Mouse (Mus musculus) forebrain, embryonic 11.5 days (tissue): ENCODE results near the gene Sdk2. TPM values are rescaled to one million over a fixed set of nuclear protein-coding genes. Genes with fewer than 3 reads are reported as not detected.

ENCODE experiments used
- ATAC-seq: fragments of 200-750 bp; cut with Nextera tagmentation; replicated peaks from 2 replicates; pipeline ENCODE4 v1.8.0; 2017; ENCODE audit warnings: moderate TSS enrichment; ENCODE audit not compliant: low FRiP score
- DNase-seq: peaks from one replicate; pipeline ENCODE4 v3.0.0-alpha.2; 2017; ENCODE audit warnings: low spot score
- H3K27ac ChIP-seq: fragments of 300-500 bp; sonication (generic); 2 replicates; pipeline ENCODE4 v1.5.1; 2014; ENCODE audit warnings: low read depth, low read length
- H3K27me3 ChIP-seq: fragments of 300-500 bp; sonication (generic); 2 replicates; pipeline ENCODE4 v1.6.1; 2014; ENCODE audit warnings: mild to moderate bottlenecking, low read length, mixed read lengths; ENCODE audit not compliant: control insufficient read depth, insufficient read depth
- H3K36me3 ChIP-seq: fragments of 300-500 bp; sonication (generic); 2 replicates; pipeline ENCODE4 v1.6.1; 2014; ENCODE audit warnings: mild to moderate bottlenecking, low read length, moderate library complexity, mixed read lengths; ENCODE audit not compliant: control insufficient read depth, insufficient read depth
- H3K4me1 ChIP-seq: fragments of 300-500 bp; sonication (generic); replicated peaks from 2 replicates; pipeline ENCODE4 v1.6.1; 2014; ENCODE audit warnings: low read length, mixed read lengths; ENCODE audit not compliant: control insufficient read depth, insufficient read depth
- H3K4me2 ChIP-seq: fragments of 300-500 bp; sonication (generic); 2 replicates; pipeline ENCODE4 v1.6.1; 2014; ENCODE audit warnings: low read depth, mild to moderate bottlenecking, low read length, moderate library complexity, mixed read lengths; ENCODE audit not compliant: severe bottlenecking
- H3K4me3 ChIP-seq: fragments of 300-500 bp; sonication (generic); 2 replicates; pipeline ENCODE4 v1.5.1; 2014; ENCODE audit warnings: low read depth, low read length
- H3K9ac ChIP-seq: fragments of 300-500 bp; sonication (generic); 2 replicates; pipeline ENCODE4 v1.6.1; 2014; ENCODE audit warnings: low read length
- H3K9me3 ChIP-seq: fragments of 300-500 bp; sonication (generic); 2 replicates; pipeline ENCODE4 v1.6.1; 2016; ENCODE audit warnings: low read length, mixed read lengths; ENCODE audit not compliant: control insufficient read depth
- WGBS: fragments of 180-500 bp; shearing (Covaris S2); extraction: QIAGEN DNeasy Blood & Tissue Kit; methylation state at CpG from one replicate; pipeline ENCODE4 v1.1.7; 2014; 5-methylcytosine and 5-hydroxymethylcytosine counted together
- polyA plus RNA-seq: library from polyadenylated mRNA; unstranded; fragments of >200 nt; fragmentation: Nextera tagmentation; extraction: Ambion mirVana; gene quantifications from 2 replicates; pipeline ENCODE4 v1.2.1, GENCODE M21; 2014

Gene Sdk2
- polyA plus RNA-seq, 1 experiment from 2014 or later, result 1.5 TPM

GRCm38 (mm10) chr11:114019087-114019486, 47.8 kb downstream of the Sdk2 start:
- no peak overlapping the region for H3K9ac ChIP-seq
- peaks cover 17% of the 10 kb centered on the region for H3K4me1 ChIP-seq
- H3K4me3 ChIP-seq, result no peak overlapping the region
- 47% methylated on average over 11 of the region's 11 CpGs for WGBS
- H3K27me3 ChIP-seq, result no peaks in the 10 kb centered on the region; the same call in 1 of the 2 replicates
- H3K9me3 ChIP-seq, result no peaks in the 10 kb centered on the region
- no peak for ATAC-seq
- H3K27ac ChIP-seq, result no peak overlapping the region
- H3K4me2 ChIP-seq, result no peak overlapping the region
- no peaks in the 10 kb centered on the region for H3K36me3 ChIP-seq
- no peak for DNase-seq

DNA sequence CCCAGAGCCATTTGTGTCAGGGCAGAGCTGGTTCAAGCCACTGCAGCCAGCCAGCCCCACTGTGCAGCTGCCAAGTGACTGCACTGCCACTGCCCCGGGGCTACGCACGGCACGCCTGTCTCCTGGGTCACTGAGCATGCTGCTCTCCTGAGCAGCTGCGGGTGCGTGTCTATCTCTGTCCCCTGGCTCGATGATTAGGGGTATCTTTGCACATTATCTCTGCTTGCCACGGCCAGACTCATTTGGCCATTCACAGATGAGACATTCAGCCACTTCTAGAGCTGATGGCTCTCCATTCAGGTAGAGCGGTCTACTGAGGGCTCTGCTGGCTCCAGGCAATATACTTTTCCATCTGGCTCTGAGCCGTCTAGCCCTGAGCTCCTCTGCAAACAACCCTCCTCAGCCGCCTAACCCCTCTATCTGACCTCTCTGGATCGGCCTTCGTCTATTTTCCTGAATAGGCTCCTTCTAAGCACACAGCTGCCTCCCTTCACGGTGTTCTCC, 49.9 kb downstream of the Sdk2 start:
- ATAC-seq, result no peak
- H3K9ac ChIP-seq, result no peak overlapping the region
- no peaks in the 10 kb centered on the region; the same call in 1 of the 2 replicates for H3K27me3 ChIP-seq

DNA sequence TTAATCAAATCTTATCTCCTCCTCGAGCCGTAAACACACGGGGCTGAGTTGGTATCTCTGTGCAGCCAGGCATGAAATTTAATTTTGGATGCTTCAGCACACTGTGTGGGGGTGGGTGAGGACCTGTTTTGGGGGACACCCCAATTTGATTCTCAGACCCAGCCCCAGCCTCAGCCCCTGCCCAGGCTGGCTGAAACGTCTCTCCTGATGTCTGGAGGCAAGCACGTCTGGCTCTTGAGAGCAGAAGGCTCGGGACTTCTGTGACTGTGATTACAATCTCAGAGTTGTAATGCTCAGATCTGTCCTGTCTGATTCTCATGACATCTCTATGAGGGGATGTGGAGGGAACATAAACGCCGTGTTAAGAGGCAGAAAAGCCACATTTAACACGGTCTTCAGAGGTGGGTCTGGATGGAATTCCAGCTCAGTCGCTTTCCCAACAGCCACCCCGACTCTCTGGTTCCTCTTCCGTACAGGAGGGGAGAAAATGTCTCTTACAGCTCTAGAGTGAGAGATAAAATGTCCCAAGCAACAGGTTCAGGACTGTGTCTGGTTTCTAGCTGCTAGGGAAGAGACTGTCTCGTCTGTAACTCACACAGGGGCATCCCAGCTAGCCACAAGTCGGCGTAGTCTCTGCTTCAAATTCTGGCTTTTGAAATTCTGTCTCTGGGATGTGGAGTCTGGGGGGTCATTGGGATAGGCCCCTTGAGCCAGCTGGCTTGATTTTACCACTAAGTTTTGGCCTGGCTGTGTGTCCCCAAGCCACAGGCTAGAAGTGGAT, 50.5 kb downstream of the Sdk2 start:
- Histone ChIP-seq H3K9ac (no peak overlapping the region), H3K4me2 (0 out of 2 replicates have a peak overlapping the region, but pooled peaks have one; percentile 1)
- DNase-seq, result peak; percentile 59

More for the DNA sequence above, 49.9 kb downstream of the Sdk2 start:
- Histone ChIP-seq H3K36me3 (no peaks in the 10 kb centered on the region), H3K27ac (no peak overlapping the region), H3K9me3 (no peaks in the 10 kb centered on the region), H3K4me2 (no peak overlapping the region), H3K4me1 (peaks cover 17% of the 10 kb centered on the region), H3K4me3 (no peak overlapping the region)
- 19% methylated on average over 14 of the region's 14 CpGs for WGBS
- DNase-seq, result peak; percentile 62

DNA sequence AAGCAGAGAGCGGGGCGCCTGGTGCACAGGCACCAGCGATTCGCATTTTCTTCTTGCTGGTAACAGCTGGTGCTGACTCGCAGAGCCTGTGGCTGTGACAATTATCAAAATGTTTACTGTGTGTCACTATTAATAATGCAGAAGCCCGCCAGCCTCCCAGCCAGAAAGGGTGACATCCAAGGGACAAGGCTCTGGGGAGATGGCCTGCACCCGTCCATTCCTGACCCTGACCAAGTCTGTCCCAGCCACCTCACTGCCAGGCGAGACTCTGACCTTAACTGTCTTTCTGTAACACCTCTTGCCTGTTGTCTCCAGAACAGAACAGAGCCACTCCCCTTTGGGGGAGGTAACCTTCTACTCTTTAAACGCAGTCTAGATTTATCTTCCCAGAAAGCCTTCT, 55.3 kb downstream of the Sdk2 start:
- no peak overlapping the region for H3K9ac ChIP-seq
- ATAC-seq (no peak), DNase-seq (no peak)
- H3K27ac ChIP-seq, result no peak overlapping the region
- H3K4me1 ChIP-seq, result peaks cover 10% of the 10 kb centered on the region; the same call in 1 of the 2 replicates
- no peak overlapping the region for H3K4me2 ChIP-seq
- 77% methylated on average over 9 of the region's 9 CpGs for WGBS
- no peak overlapping the region for H3K4me3 ChIP-seq
- H3K9me3 ChIP-seq, result no peaks in the 10 kb centered on the region
- H3K27me3 ChIP-seq, result no peaks in the 10 kb centered on the region
- no peaks in the 10 kb centered on the region for H3K36me3 ChIP-seq

More for the DNA sequence above, 50.5 kb downstream of the Sdk2 start:
- peaks cover 17% of the 10 kb centered on the region for H3K4me1 ChIP-seq
- no peaks in the 10 kb centered on the region for H3K36me3 ChIP-seq
- H3K27me3 ChIP-seq, result no peaks in the 10 kb centered on the region; the same call in 1 of the 2 replicates
- H3K9me3 ChIP-seq, result no peaks in the 10 kb centered on the region
- H3K27ac ChIP-seq, result no peak overlapping the region
- ATAC-seq, result no peak
- no peak overlapping the region for H3K4me3 ChIP-seq
- 33% methylated on average over 15 of the region's 15 CpGs for WGBS

DNA sequence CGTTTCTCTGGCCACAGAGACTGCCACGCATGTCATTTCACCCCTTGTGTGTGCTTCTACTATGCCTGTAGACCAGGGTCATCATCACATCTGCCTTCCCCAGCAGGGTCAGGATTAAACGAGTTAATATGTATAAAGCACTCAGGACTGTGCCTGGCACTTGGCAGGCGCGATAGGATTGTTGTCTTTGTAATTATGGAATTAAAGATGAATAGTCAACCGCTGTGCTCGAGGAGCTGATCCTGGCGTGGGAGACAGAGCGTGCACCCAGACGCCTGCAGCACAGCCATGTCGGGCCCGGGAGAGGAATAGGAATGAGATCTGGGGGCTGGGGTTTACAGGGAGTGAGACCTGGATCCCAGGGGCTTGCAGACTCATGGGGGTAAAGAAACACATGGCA, 61.0 kb downstream of the Sdk2 start:
- DNase-seq, result no peak
- Histone ChIP-seq H3K4me3 (no peak overlapping the region), H3K36me3 (no peaks in the 10 kb centered on the region), H3K4me2 (no peak overlapping the region), H3K9me3 (no peaks in the 10 kb centered on the region), H3K9ac (no peak overlapping the region), H3K27ac (no peak overlapping the region), H3K4me1 (peaks cover 6% of the 10 kb centered on the region; the same call in 1 of the 2 replicates), H3K27me3 (no peaks in the 10 kb centered on the region)
- 29% methylated on average over 12 of the region's 12 CpGs for WGBS
- ATAC-seq, result no peak; the same call in 1 of the 2 replicates

GRCm38 (mm10) chr11:114004651-114005050, 62.2 kb downstream of the Sdk2 start:
- ATAC-seq, result no peak
- Histone ChIP-seq H3K4me2 (no peak overlapping the region), H3K36me3 (no peaks in the 10 kb centered on the region), H3K27ac (no peak overlapping the region), H3K9me3 (no peaks in the 10 kb centered on the region), H3K4me1 (peaks cover 6% of the 10 kb centered on the region; the same call in 1 of the 2 replicates), H3K27me3 (no peaks in the 10 kb centered on the region), H3K4me3 (no peak overlapping the region), H3K9ac (no peak overlapping the region)
- 91% methylated on average over 7 of the region's 7 CpGs for WGBS
- DNase-seq, result no peak

GRCm38 (mm10) chr11:114003195-114003594, 63.7 kb downstream of the Sdk2 start:
- 91% methylated on average over 3 of the region's 3 CpGs for WGBS
- H3K9ac ChIP-seq, result no peak overlapping the region
- no peaks in the 10 kb centered on the region for H3K27me3 ChIP-seq
- peaks cover 6% of the 10 kb centered on the region; the same call in 1 of the 2 replicates for H3K4me1 ChIP-seq
- ATAC-seq (no peak), DNase-seq (no peak)
- H3K4me3 ChIP-seq, result no peak overlapping the region
- H3K27ac ChIP-seq, result no peak overlapping the region
- H3K9me3 ChIP-seq, result no peaks in the 10 kb centered on the region
- H3K4me2 ChIP-seq, result no peak overlapping the region
- H3K36me3 ChIP-seq, result no peaks in the 10 kb centered on the region

DNA sequence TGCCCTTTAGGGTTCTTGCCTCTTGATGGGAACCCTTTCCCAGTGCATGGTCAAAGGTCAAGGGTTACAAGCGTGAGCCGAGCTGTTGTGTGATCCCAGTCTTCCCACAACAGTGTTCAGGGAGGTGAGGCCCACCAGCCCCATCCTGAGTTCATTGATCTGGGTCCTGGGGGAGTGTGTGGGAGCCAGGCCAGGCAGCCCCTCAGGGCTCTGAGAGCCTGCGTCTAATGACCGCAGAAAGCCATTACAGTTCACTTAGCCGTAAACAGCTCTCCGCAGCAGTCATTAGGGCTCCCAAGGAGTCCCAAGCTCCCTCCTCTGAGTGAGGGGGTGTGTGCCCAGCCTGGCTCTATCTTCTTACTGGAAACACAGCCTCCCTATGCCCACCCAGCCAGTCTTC, 66.8 kb downstream of the Sdk2 start:
- Histone ChIP-seq H3K27ac (no peak overlapping the region), H3K27me3 (no peaks in the 10 kb centered on the region), H3K9ac (no peak overlapping the region), H3K9me3 (no peaks in the 10 kb centered on the region), H3K36me3 (no peaks in the 10 kb centered on the region), H3K4me2 (no peak overlapping the region), H3K4me1 (no peaks in the 10 kb centered on the region), H3K4me3 (no peak overlapping the region)
- no peak; the same call in 1 of the 2 replicates for ATAC-seq
- no peak for DNase-seq
- WGBS, result 54% methylated on average over 6 of the region's 6 CpGs
